Mouse (Mus musculus) CH12.LX (cell line): ENCODE measurements around the gene Pygm. TPM values are rescaled to one million over a fixed set of nuclear protein-coding genes. Genes with fewer than 3 reads are reported as not detected.

Experiments
- DNase-seq: peaks from one replicate; pipeline ENCODE4 v3.0.0-alpha.2; 2013; ENCODE audit errors: extremely low read depth
- H3K27ac ChIP-seq: 2 replicates; pipeline ENCODE4 v1.5.1; 2012; ENCODE audit warnings: low read depth, mild to moderate bottlenecking, control low read depth, moderate library complexity; ENCODE audit not compliant: insufficient read depth
- H3K27me3 ChIP-seq: replicated peaks from 2 replicates; pipeline ENCODE3; 2012; ENCODE audit warnings: inconsistent platforms
- H3K36me3 ChIP-seq, 2 experiments: replicated peaks in 1 of 2; 2 replicates each; pipeline versions ENCODE3 to v1.6.1; 2012; ENCODE audit warnings: inconsistent platforms in 1 of 2, low read length in 1 of 2, mild to moderate bottlenecking in 1 of 2, mixed read lengths in 1 of 2, moderate library complexity in 1 of 2; ENCODE audit not compliant: control insufficient read depth in 1 of 2, insufficient read depth in 1 of 2
- H3K4me1 ChIP-seq, 2 experiments: 2 replicates each; pipeline ENCODE4 v1.6.1; 2012; ENCODE audit warnings: inconsistent platforms in 1 of 2, moderate library complexity in 1 of 2; ENCODE audit not compliant: insufficient read depth in 2 of 2, control insufficient read depth in 1 of 2
- H3K4me2 ChIP-seq: 2 replicates; pipeline ENCODE4 v1.6.1; 2012; ENCODE audit warnings: low read depth, mild to moderate bottlenecking, control low read depth; ENCODE audit not compliant: poor library complexity, insufficient read depth, severe bottlenecking
- H3K4me3 ChIP-seq, 3 experiments: fragments of 150-350 bp in 1 of 3; sonication (generic) in 1 of 3; replicated peaks in 1 of 3; 2 replicates each; pipeline versions ENCODE3 to v1.5.1; 2011 to 2012; ENCODE audit warnings: low read depth in 2 of 3, low read length in 2 of 3, mild to moderate bottlenecking in 2 of 3, moderate library complexity in 2 of 3, control low read depth in 1 of 3, improper control_type of control experiment in 1 of 3, inconsistent platforms in 1 of 3, mixed read lengths in 1 of 3; ENCODE audit not compliant: poor library complexity in 1 of 3
- H3K79me2 ChIP-seq: replicated peaks from 2 replicates; pipeline ENCODE4 v1.6.1; 2012; ENCODE audit warnings: mild to moderate bottlenecking, moderate library complexity; ENCODE audit not compliant: control insufficient read depth, poor library complexity, insufficient read depth, severe bottlenecking; ENCODE audit errors: extremely low read depth
- H3K9ac ChIP-seq: 2 replicates; pipeline ENCODE4 v1.6.1; 2012; ENCODE audit warnings: low read depth, mild to moderate bottlenecking, control low read depth, moderate library complexity; ENCODE audit not compliant: insufficient read depth
- H3K9me3 ChIP-seq: replicated peaks from 2 replicates; pipeline ENCODE3; 2012; ENCODE audit warnings: low read length, inconsistent platforms, mixed read lengths
- CHD2 ChIP-seq: IDR thresholded peaks from 2 replicates; pipeline ENCODE4 v1.6.1; 2011; ENCODE audit warnings: low read length, improper control_type of control experiment
- CTCF ChIP-seq, 2 experiments: IDR thresholded peaks in 1 of 2; conservative IDR thresholded peaks in 1 of 2; 2 replicates each; pipeline ENCODE4 v1.5.1; 2011 to 2012; ENCODE audit warnings: low read depth in 2 of 2, low read length in 2 of 2, improper control_type of control experiment in 1 of 2, inconsistent platforms in 1 of 2, mild to moderate bottlenecking in 1 of 2, moderate library complexity in 1 of 2
- E2F4 ChIP-seq: IDR thresholded peaks from 2 replicates; pipeline ENCODE4 v1.6.1; 2011; ENCODE audit warnings: low read depth, low read length, improper control_type of control experiment; ENCODE audit not compliant: insufficient replicate concordance
- EP300 ChIP-seq: IDR thresholded peaks from 2 replicates; pipeline ENCODE4 v1.6.1; 2011; ENCODE audit warnings: low read length, improper control_type of control experiment
- ETS1 ChIP-seq: conservative IDR thresholded peaks from 2 replicates; pipeline ENCODE4 v1.6.1; 2012; ENCODE audit warnings: low read depth, mild to moderate bottlenecking, inconsistent platforms, low read length, improper control_type of control experiment, moderate library complexity
- GABPA ChIP-seq: IDR thresholded peaks from 2 replicates; pipeline ENCODE4 v1.6.1; 2012; ENCODE audit warnings: low read depth, low read length, improper control_type of control experiment, inconsistent platforms; ENCODE audit not compliant: insufficient replicate concordance
- IRF4 ChIP-seq: IDR thresholded peaks from 2 replicates; pipeline ENCODE4 v1.6.1; 2014; ENCODE audit warnings: low read depth, mild to moderate bottlenecking, inconsistent platforms, low read length, improper control_type of control experiment
- MAX ChIP-seq: IDR thresholded peaks from 2 replicates; pipeline ENCODE4 v1.6.1; 2011; ENCODE audit warnings: low read length, improper control_type of control experiment
- MAZ ChIP-seq: IDR thresholded peaks from 2 replicates; pipeline ENCODE4 v1.6.1; 2012; ENCODE audit warnings: low read depth, mild to moderate bottlenecking, inconsistent platforms, low read length, improper control_type of control experiment, moderate library complexity
- MEF2A ChIP-seq: IDR thresholded peaks from 2 replicates; pipeline ENCODE4 v1.6.1; 2014; ENCODE audit warnings: low read depth, mild to moderate bottlenecking, inconsistent platforms, low read length, improper control_type of control experiment, borderline replicate concordance
- MXI1 ChIP-seq: IDR thresholded peaks from 2 replicates; pipeline ENCODE4 v1.6.1; 2011; ENCODE audit warnings: mild to moderate bottlenecking, low read depth, low read length, improper control_type of control experiment
- MYC ChIP-seq: IDR thresholded peaks from 2 replicates; pipeline ENCODE4 v1.6.1; 2011; ENCODE audit warnings: low read depth, mild to moderate bottlenecking, improper control_type of control experiment, low read length
- NELFE ChIP-seq: IDR thresholded peaks from 2 replicates; pipeline ENCODE4 v1.6.1; 2011; ENCODE audit warnings: low read depth, low read length, improper control_type of control experiment
- PAX5 ChIP-seq: IDR thresholded peaks from 2 replicates; pipeline ENCODE4 v1.6.1; 2012; ENCODE audit warnings: low read length, inconsistent platforms, mixed read lengths
- POLR2A ChIP-seq: IDR thresholded peaks from 2 replicates; pipeline ENCODE4 v1.6.1; 2011; ENCODE audit warnings: low read depth, mild to moderate bottlenecking, improper control_type of control experiment, low read length
- POLR2AphosphoS2 ChIP-seq: IDR thresholded peaks from 2 replicates; pipeline ENCODE4 v1.6.1; 2011; ENCODE audit warnings: low read depth, low read length, improper control_type of control experiment
- RAD21 ChIP-seq: IDR thresholded peaks from 2 replicates; pipeline ENCODE4 v1.6.1; 2011; ENCODE audit warnings: low read depth, mild to moderate bottlenecking, low read length, improper control_type of control experiment, moderate library complexity
- SMC3 ChIP-seq: IDR thresholded peaks from 2 replicates; pipeline ENCODE4 v1.6.1; 2011; ENCODE audit warnings: low read depth, low read length, improper control_type of control experiment
- TCF12 ChIP-seq: IDR thresholded peaks from 2 replicates; pipeline ENCODE4 v1.6.1; 2014; ENCODE audit warnings: low read depth, mild to moderate bottlenecking, inconsistent platforms, low read length, improper control_type of control experiment
- USF1 ChIP-seq: IDR thresholded peaks from 2 replicates; pipeline ENCODE4 v1.6.1; 2014; ENCODE audit warnings: low read depth, mild to moderate bottlenecking, inconsistent platforms, low read length, improper control_type of control experiment
- ZC3H11A ChIP-seq: IDR thresholded peaks from 2 replicates; pipeline ENCODE4 v1.6.1; 2012; ENCODE audit warnings: low read depth, mild to moderate bottlenecking, inconsistent platforms, low read length, improper control_type of control experiment
- ZKSCAN1 ChIP-seq: IDR thresholded peaks from 2 replicates; pipeline ENCODE4 v1.6.1; 2012; ENCODE audit warnings: low read depth, inconsistent platforms, low read length, improper control_type of control experiment, borderline replicate concordance
- ZMIZ1 ChIP-seq: IDR thresholded peaks from 2 replicates; pipeline ENCODE4 v1.6.1; 2012; ENCODE audit warnings: low read depth, mild to moderate bottlenecking, inconsistent platforms, low read length, improper control_type of control experiment
- ZNF384 ChIP-seq: IDR thresholded peaks from 2 replicates; pipeline ENCODE4 v1.6.1; 2012; ENCODE audit warnings: low read depth, low read length, improper control_type of control experiment, inconsistent platforms
- dilution Hi-C: fragments of 300-500 bp; cut with MboI; formaldehyde crosslinking; loops from 2 replicates; pipeline ENCODE4 v1.14.3; 2020; ENCODE audit warnings: low sequenced_read_pairs; ENCODE audit not compliant: extremely low pct_unique_long_range_greater_than_20kb, extremely low pct_ligation_motif_present
- in situ Hi-C: fragments of 300-500 bp; cut with MboI; formaldehyde crosslinking; loops from 3 replicates; pipeline ENCODE4 v1.14.3; 2019; ENCODE audit warnings: low sequenced_read_pairs, low pct_ligation_motif_present, low pct_unique_long_range_greater_than_20kb, mixed read lengths
- polyA plus RNA-seq: library from polyadenylated mRNA; unstranded; fragments of >175 nt; gene quantifications from 2 replicates; pipeline ENCODE4 v1.2.1, GENCODE M21; 2012; ENCODE audit warnings: low read depth; ENCODE audit not compliant: insufficient read length
- total RNA-seq, 2 experiments: library from RNA; depleted of rRNA; stranded (reverse); fragments of 300-350 nt in 1 of 2; fragments of >200 nt in 1 of 2; gene quantifications; 2 replicates each; pipeline ENCODE4 v1.2.3; 2012 to 2014

Pygm gene
- total and polyA plus RNA-seq, 3 experiments = 0.32 to 2.0 (median 0.47) TPM

DNA sequence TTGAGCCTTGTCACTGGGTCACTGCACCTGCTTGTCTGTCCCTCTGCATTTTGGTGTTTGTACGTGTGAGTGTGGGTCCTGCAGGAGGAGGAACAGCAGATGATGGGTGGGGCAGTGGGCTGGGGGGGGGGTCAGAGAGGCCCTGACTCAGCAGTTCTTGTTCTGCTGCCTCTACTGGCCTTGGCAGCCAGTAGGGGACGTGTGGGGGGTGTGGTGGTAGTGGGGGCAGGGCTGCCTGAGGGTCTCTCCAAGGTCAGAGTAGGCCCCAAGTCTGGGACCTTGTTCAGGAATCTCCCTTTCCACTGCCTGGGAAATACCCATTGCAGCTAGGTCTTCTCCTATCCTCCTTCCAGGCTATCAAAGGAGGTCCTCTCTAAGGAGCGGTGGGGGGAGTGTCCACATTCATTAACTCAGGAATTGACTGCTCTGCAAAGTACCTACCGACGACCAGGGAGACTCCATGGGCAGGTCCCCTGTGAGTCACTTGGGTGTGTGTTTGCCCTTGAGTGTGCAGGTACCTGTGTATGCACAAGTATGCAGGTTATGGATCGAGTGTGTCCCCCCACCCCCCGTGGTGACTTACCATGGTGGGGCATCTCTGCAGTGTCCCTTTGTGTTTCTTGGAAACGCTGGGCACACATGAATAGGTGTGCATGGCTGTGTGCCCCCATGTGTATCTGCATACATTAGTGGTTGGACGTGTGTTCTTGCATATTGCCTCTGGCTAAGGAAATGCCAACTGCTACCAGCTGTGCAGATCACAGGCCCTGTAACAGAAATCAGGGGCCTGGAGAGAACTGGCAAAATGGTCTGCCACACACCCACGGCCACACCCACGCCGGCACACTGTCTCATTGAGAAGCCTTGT lies 32.9 kb downstream of the Pygm start:
- peaks cover 32% of the 10 kb centered on the region for H3K27me3 ChIP-seq
- TF ChIP-seq TCF12 (no peak), EP300 (no peak), ZKSCAN1 (no peak), PAX5 (no peak), ZMIZ1 (no peak), POLR2AphosphoS2 (no peak), GABPA (no peak), MAX (no peak), MYC (no peak)
- no peak for DNase-seq
- H3K9me3 ChIP-seq = no peaks in the 10 kb centered on the region
- in situ Hi-C loops = no loop called here
- no peaks in the 10 kb centered on the region for H3K79me2 ChIP-seq
- H3K4me1 ChIP-seq = peaks cover 4 to 17% of the 10 kb centered on the region in 2 experiments; a peak in 3 of 4 replicates
- H3K4me2 ChIP-seq = no peak overlapping the region
- H3K36me3 ChIP-seq = peaks cover 0 to 9% of the 10 kb centered on the region in 2 experiments
- H3K9ac ChIP-seq = no peak overlapping the region
- dilution Hi-C loops = no loop called here
- H3K27ac ChIP-seq = no peak overlapping the region
- H3K4me3 ChIP-seq = no peak overlapping the region

DNA sequence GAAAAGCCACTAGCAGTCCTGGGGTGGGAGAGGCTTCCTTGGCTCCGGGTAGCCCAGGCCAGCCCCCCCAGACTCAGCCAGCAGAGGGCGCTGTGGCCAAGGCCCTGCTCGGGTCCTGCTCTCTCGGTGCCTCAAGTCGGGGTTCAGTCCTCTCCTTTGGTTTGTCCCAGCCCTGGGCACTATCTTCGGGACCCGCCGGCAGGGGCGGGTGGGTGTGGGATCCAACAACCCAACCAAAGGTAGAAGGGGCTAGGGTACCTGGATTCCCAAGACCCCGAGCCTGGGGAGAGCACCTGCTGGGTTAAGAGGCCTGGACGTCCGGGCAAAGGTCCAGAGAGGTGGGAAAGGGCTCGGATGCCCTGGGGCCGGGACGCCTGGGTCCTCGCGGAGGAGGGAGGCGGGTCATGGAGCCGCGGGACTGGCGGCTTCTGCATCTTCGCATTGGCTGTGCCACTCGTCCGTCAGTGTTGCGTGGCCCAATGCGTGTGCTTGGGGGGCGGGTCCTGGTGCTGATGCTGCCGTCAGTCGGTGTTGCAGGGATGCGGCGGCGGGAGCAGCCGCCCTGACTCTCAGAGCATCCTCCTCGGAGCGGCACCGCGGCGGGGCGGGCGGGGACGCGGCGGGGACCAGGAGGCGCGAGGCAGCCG lies 34.2 kb downstream of the Pygm start, which contains the start of gene Nrxn2:
Gene Nrxn2 (plus strand): TSS at position 499 of the 647 bp plus-strand sequence.
- H3K27me3 ChIP-seq = peaks cover 45% of the 10 kb centered on the region
- peaks cover 0 to 4% of the 10 kb centered on the region in 2 experiments for H3K36me3 ChIP-seq
- 0 out of 2 replicates have a peak, but pooled peaks have one; percentile 37 for TF ChIP-seq MXI1
- TF ChIP-seq ETS1 = no peak
- peak; percentile 24; the same call in 1 of the 2 replicates for TF ChIP-seq POLR2A
- TF ChIP-seq ZC3H11A = no peak
- no peak for TF ChIP-seq MAX
- peak; percentile 66 for TF ChIP-seq CHD2
- TF ChIP-seq E2F4 = no peak
- no peak for TF ChIP-seq POLR2AphosphoS2
- peak; percentile 27; the same call in 1 of the 2 replicates for TF ChIP-seq TCF12
- peak; percentile 50; the same call in 1 of the 2 replicates for TF ChIP-seq NELFE
- no peak for TF ChIP-seq PAX5
- no peak for TF ChIP-seq ZNF384
- 0 out of 2 replicates have a peak, but pooled peaks have one; percentile 22 for TF ChIP-seq MEF2A
- 0 out of 2 replicates have a peak, but pooled peaks have one; percentile 10 for TF ChIP-seq IRF4
- TF ChIP-seq MAZ = peak; percentile 49; the same call in 1 of the 2 replicates
- no peak for TF ChIP-seq USF1
- peak; percentile 53 for TF ChIP-seq RAD21
- peak; percentile 51 to 75 for TF ChIP-seq CTCF (conservative IDR thresholded peaks at IDR 0.05 in 1 of 2, IDR thresholded peaks at IDR 0.05 in 1 of 2; ENCODE audit: low read depth in 2 of 2, low read length in 2 of 2)
- TF ChIP-seq SMC3 = peak; percentile 61
- TF ChIP-seq, all 38 proteins: peak for 11
- Histone ChIP-seq H3K9ac (peak within 1 kb of the TSS; percentile 73), H3K4me3 (peak within 1 kb of the TSS in 2 of 3 experiments; percentile 44 to 46), H3K79me2 (no peaks in the 10 kb centered on the region), H3K27ac (no peak within 1 kb of the TSS), H3K9me3 (no peaks in the 10 kb centered on the region), H3K4me1 (peaks cover 4 to 17% of the 10 kb centered on the region in 2 experiments; a peak in 3 of 4 replicates), H3K4me2 (peak within 1 kb of the TSS; percentile 92)
- dilution Hi-C loops = no loop called here
- DNase-seq = peak; percentile 91
- in situ Hi-C loops = no loop called here
